Mouse (Mus musculus) c-Kit-negative CD71-positive TER-119-positive erythroid progenitor cells, embryonic 14.5 days (primary cell): Measurements from ENCODE around the gene Tmem221.

Source experiments
- DNase-seq: peaks from one replicate; pipeline ENCODE4 v3.0.0-alpha.2; 2013; ENCODE audit warnings: low read depth, low spot score

Tmem221 gene

DNA sequence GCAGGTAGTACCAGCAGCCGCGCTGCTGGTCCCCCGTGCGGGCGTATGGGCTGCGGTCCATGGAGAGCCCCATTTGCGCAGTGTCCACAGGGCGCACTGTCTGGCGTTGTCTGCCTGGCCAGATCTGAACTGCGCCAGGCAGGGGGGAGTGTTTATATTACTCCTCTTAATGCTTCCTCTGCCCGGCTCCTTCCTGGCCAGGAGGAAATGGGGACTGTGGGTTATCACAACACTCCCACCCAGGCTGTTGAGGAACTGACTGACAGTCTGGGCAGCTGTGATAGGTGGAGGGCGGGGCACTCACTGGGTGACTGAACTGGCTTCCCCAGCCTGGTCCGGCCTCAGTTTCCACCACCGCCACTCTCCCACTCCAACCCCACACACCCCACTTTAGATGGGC, 47.0 kb downstream of the Tmem221 start, which contains the start of gene Plvap:
TSS of gene Plvap (minus strand) at position 109 of the 400 bp plus-strand sequence.
- no peak for DNase-seq

GRCm38 (mm10) chr8:71509316-71509715, 49.4 kb downstream of the Tmem221 start:
- DNase-seq = no peak

DNA sequence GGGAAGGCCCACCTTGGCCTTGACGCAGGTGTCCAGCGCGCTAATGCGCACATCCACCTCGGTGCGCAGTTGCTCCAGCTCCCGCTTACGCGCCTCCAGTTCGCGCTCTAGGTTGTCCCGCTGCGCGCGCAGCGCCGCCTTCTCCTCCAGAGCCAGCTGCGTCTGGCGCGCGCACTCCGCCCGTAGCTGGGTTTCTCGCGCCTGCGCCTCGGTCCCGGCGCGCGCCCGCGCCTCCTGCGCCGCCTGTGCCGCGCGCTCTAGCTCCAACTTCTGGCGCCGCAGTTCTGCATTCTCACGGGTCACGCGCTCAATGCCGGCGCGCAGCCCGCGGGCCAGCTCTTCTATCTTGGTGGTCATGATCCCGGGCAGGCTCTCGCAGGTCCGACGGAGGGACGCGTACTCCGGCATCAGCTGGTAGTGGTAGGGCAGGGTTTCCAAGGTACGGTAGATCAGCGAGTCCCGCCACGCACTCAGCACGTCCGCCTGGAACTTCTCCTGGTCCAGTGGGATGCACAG, 51.0 kb downstream of the Tmem221 start:
- DNase-seq = no peak

- no peak for DNase-seq
Measured at GRCm38 (mm10) chr8:71505979-71506378, 52.7 kb downstream of the Tmem221 start.

- no peak for DNase-seq
Measured at GRCm38 (mm10) chr8:71505326-71505725, 53.3 kb downstream of the Tmem221 start.

DNA sequence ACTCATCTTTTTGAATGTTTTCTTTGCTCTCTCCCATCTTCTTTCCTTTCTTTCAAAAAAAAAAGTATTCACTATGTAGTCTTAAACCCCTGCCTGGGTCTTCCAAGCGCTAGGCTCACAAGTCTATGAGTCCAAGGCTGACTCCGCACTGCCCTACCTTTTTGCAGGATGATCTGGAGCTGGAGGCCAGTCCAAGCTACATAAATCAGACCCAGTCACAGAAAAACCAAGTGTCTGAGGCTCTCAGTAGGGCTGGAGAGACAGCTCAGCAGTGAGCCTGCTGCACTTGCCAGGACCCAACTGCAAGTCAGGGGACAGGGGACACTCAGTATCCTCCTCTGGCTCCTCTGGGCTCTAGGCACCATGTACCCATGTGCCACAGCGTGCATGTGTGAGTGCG, 54.3 kb downstream of the Tmem221 start:
- no peak for DNase-seq
